Mouse (Mus musculus) ES-Bruce4 (cell line): ENCODE results near the gene Plekho2.
A peak's percentile ranks its signal among the peaks of the same experiment; 100 is the strongest.

Experiments used
- CTCF ChIP-seq: IDR thresholded peaks from one replicate; pipeline ENCODE4 v1.8.1; 2011; ENCODE audit warnings: low read depth, low read length
- EP300 ChIP-seq: IDR thresholded peaks from 2 replicates; pipeline ENCODE4 v1.6.1; 2011; ENCODE audit warnings: low read depth, low read length; ENCODE audit not compliant: insufficient read depth
- POLR2A ChIP-seq: IDR thresholded peaks from one replicate; pipeline ENCODE4 v1.8.1; 2011; ENCODE audit warnings: low read length; ENCODE audit not compliant: insufficient read depth

GRCm38 (mm10) chr9:65629025-65629766 lies 49.4 kb upstream of the Plekho2 start, which contains the start of gene Rbpms2:
- TF ChIP-seq POLR2A (peak; percentile 17), CTCF (no peak), EP300 (no peak)
